8 mouse cellular contexts compared by ENCODE assay signal in the genomic region with DNA sequence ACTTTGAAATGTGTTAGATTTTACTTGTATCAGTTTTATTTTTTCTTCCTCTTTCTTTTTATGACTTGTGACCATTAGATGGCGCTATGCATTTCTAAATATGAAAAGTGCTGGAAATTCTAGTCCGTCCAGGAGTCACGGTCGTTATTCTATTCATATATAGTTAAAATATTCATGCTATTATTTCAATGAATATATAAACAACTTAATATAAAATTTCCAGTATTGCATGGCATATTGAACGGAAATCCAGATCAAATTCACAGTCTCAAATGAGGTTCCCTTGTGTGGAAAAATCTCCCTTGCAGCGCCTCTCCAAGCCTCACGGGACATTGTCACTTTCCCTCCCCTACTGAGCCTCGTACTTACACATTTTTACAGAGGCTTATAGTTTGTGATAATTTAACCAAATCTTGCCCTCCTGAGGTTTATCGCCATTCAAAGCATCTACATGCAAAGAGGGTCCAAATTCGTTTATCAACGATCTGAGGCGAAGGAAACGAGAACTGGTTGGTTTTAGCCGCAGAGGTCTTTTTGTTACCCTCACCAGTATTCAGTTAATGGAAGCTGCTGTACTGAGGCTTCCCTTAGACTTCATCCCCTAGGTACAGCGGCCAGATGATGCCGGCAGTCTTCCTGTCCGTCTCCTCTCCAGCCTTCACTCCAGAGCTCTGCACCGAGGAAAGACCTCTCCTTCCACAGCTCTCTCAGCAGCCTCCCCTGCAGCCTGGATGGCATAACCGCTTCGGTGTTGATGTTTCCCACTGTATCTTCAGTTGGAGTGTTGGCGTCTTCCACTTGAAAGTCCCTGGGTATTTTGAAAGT. TPM values are rescaled to one million over a fixed set of nuclear protein-coding genes. Genes with fewer than 3 reads are reported as not detected.
DNase-seq lines count a peak whose midpoint lies in the region; ATAC-seq and TF ChIP-seq lines count a peak whose summit lies in the region.

No protein-coding gene starts in this region.

- no peaks in the 10 kb centered on the region for H3K9me3 ChIP-seq in forebrain, embryonic 15.5 days
- no peaks in the 10 kb centered on the region for H3K9me3 ChIP-seq in limb, embryonic 12.5 days
- H3K9me3 ChIP-seq in midbrain, postnatal 0 days (ENCODE audit: low read length) = no peaks in the 10 kb centered on the region

- peak overlapping the region; percentile 38 for H3K4me3 ChIP-seq in forebrain, embryonic 15.5 days
- H3K4me3 ChIP-seq in limb, embryonic 12.5 days (replicated peaks) = peak overlapping the region; percentile 28
- peak overlapping the region; percentile 30 for H3K4me3 ChIP-seq in midbrain, postnatal 0 days (ENCODE audit: low read depth, low read length)

- 0 out of 2 replicates have a peak, but pooled peaks cover 3% of the 10 kb centered on the region for H3K27me3 ChIP-seq in forebrain, embryonic 15.5 days
- H3K27me3 ChIP-seq in limb, embryonic 12.5 days = peaks cover 16% of the 10 kb centered on the region
- H3K27me3 ChIP-seq in midbrain, postnatal 0 days (ENCODE audit: insufficient read depth, low read length) = no peaks in the 10 kb centered on the region; the same call in 1 of the 2 replicates

- no peaks in the 10 kb centered on the region for H3K36me3 ChIP-seq in forebrain, embryonic 15.5 days
- no peaks in the 10 kb centered on the region for H3K36me3 ChIP-seq in limb, embryonic 12.5 days
- no peaks in the 10 kb centered on the region for H3K36me3 ChIP-seq in midbrain, postnatal 0 days (ENCODE audit: insufficient read depth, low read length)

- H3K27ac ChIP-seq in forebrain, embryonic 15.5 days (replicated peaks) = no peak overlapping the region
- H3K27ac ChIP-seq in limb, embryonic 12.5 days = no peak overlapping the region
- H3K27ac ChIP-seq in midbrain, postnatal 0 days (ENCODE audit: low read depth, low read length) = no peak overlapping the region

- H3K4me1 ChIP-seq in forebrain, embryonic 15.5 days = 0 out of 2 replicates have a peak, but pooled peaks cover 8% of the 10 kb centered on the region
- no peaks in the 10 kb centered on the region for H3K4me1 ChIP-seq in limb, embryonic 12.5 days (replicated peaks)
- H3K4me1 ChIP-seq in midbrain, postnatal 0 days (ENCODE audit: insufficient read depth, low read length) = no peaks in the 10 kb centered on the region

- H3K4me2 ChIP-seq in forebrain, embryonic 15.5 days (replicated peaks) = peak overlapping the region; percentile 53
- H3K4me2 ChIP-seq in limb, embryonic 12.5 days = peak overlapping the region; percentile 59
- peak overlapping the region; percentile 65 for H3K4me2 ChIP-seq in midbrain, postnatal 0 days (ENCODE audit: low read depth, low read length, poor library complexity, severe bottlenecking)

- H3K9ac ChIP-seq in forebrain, embryonic 15.5 days (replicated peaks) = peak overlapping the region; percentile 39
- no peak overlapping the region; the same call in 1 of the 2 replicates for H3K9ac ChIP-seq in limb, embryonic 12.5 days (replicated peaks)
- H3K9ac ChIP-seq in midbrain, postnatal 0 days (replicated peaks; ENCODE audit: low read length, poor library complexity, severe bottlenecking) = peak overlapping the region; percentile 50; the same call in 1 of the 2 replicates

- peak; percentile 77 for TF ChIP-seq CTCF in midbrain, postnatal 0 days (IDR thresholded peaks at IDR 0.05)

- 16% methylated on average over 21 of the region's 21 CpGs for WGBS in forebrain, embryonic 15.5 days
- 22% methylated on average over 21 of the region's 21 CpGs for WGBS in limb, embryonic 12.5 days
- 15% methylated on average over 21 of the region's 21 CpGs for WGBS in midbrain, postnatal 0 days

- ATAC-seq in forebrain, embryonic 15.5 days (replicated peaks) = peak; percentile 57; the same call in 1 of the 2 replicates
- no peak for ATAC-seq in limb, embryonic 12.5 days (ENCODE audit: insufficient number of reproducible peaks, insufficient read depth, low FRiP score, low TSS enrichment, low read depth)
- no peak for ATAC-seq in midbrain, postnatal 0 days (ENCODE audit: low FRiP score)

- DNase-seq in heart, adult 8-10 months (ENCODE audit: low spot score) = peak; percentile 67
- no peak for DNase-seq in heart, adult 9 months (ENCODE audit: low spot score in 2 of 2)
- peak; percentile 51 for DNase-seq in R1 (ENCODE audit: low read depth, low spot score)
- peak; percentile 76 for DNase-seq in midbrain, postnatal 0 days (ENCODE audit: low spot score)
- DNase-seq in urinary bladder, postnatal 14 days (ENCODE audit: low spot score) = no peak
- no peak for DNase-seq in T-cell, adult 2 months (ENCODE audit: low spot score)

RNA-seq across cellular contexts. Expression of a gene that starts 18.8 kb away (rescaled TPM):
- total RNA-seq in heart, adult 8-10 months (2022) = under 1 TPM; 0.27 to 0.53 (median 0.42) TPM
- polyA plus RNA-seq in forebrain, embryonic 15.5 days (2015; fragmentation: Nextera tagmentation; extraction: Ambion mirVana) = 0.19 and 0.22 TPM in 2 replicates
- polyA plus RNA-seq in limb, embryonic 12.5 days (2016; fragmentation: Nextera tagmentation; extraction: Ambion mirVana) = 21.4 and 27.9 TPM in 2 replicates
- total RNA-seq in midbrain, postnatal 0 days (2014; rRNA removed) = 0.38 and 1.2 TPM in 2 replicates
- polyA plus RNA-seq in midbrain, postnatal 0 days (2015; fragmentation: Nextera tagmentation; extraction: Ambion mirVana) = 0.36 and 0.53 TPM in 2 replicates

RNA-seq across cellular contexts. Expression of a gene that starts 19.6 kb away (rescaled TPM):
- 10 to 100 TPM; 14.1 to 19.8 (median 15.4) TPM for total RNA-seq in heart, adult 8-10 months (2022)
- 4.9 and 6.6 TPM in 2 replicates for polyA plus RNA-seq in forebrain, embryonic 15.5 days (2015; fragmentation: Nextera tagmentation; extraction: Ambion mirVana)
- 10.3 and 11.2 TPM in 2 replicates for polyA plus RNA-seq in limb, embryonic 12.5 days (2016; fragmentation: Nextera tagmentation; extraction: Ambion mirVana)
- total RNA-seq in midbrain, postnatal 0 days (2014; rRNA removed) = 16.2 and 20.0 TPM in 2 replicates
- polyA plus RNA-seq in midbrain, postnatal 0 days (2015; fragmentation: Nextera tagmentation; extraction: Ambion mirVana) = 6.9 and 9.9 TPM in 2 replicates

Comparison
In these comparisons a context has a peak if more than half of its experiments do, and no peak if none do; other contexts are left out.
1. DNase-seq: peak in heart, adult 8-10 months (single experiment), R1 (single experiment) and midbrain, postnatal 0 days (single experiment); none in heart, adult 9 months (0 of 2), urinary bladder, postnatal 14 days (single experiment) and T-cell, adult 2 months (single experiment).
2. RNA of a gene that starts 18.8 kb away (polyA plus RNA-seq): 21.4 to 27.9 TPM in limb, embryonic 12.5 days; 0.36 to 0.53 TPM in midbrain, postnatal 0 days and 0.19 to 0.22 TPM in forebrain, embryonic 15.5 days; every median in the first group is over 10 times any median in the second.
3. Peak in every context shown above with its lines, with median percentiles within 50 percentile points of each other: H3K4me2 ChIP-seq and H3K4me3 ChIP-seq.